Mouse (Mus musculus): ENCODE results near the gene 5730409E04Rik.

5730409E04Rik gene

DNA sequence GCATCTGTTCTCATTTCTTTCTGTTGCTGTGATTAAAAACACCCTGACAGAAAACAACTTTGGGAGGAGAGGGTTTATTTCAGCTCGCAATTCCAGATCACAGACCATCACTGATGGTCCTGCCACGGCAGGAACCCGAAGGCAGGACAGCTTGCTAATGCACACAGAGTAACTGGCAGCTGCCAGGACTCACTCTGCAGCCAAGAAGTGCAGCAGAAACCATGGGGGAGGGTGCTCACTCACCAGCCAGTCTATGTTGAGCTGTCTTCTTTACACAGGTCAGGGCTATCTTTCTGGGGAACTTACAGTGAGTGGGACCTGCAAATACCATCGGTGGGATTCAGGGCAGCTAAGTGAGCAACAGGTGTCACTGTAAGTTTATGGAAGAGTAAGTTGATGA is 27.8 kb downstream of the 5730409E04Rik start:
- DNase-seq (ENCODE audit: low spot score) = no peak

DNA sequence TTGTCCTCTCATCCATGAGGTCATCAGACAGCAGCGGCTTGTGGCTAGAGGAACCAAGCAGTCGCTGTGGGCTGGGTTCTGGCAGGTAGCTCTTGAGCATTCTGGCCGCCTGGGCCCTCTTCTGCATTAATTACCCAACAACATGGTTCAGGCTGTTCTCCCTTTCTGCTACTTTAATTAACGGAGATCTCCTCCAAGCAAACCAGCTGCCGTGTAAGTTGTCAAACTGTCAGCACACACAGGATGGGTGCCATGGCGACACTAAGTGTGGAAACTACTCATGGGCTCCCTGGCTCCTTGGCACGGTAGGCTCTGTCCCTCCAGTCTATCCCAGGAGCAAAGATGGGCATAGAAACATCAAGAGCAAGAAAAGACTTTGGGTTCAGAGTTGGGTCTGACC is 29.7 kb downstream of the 5730409E04Rik start:
- DNase-seq (ENCODE audit: low spot score) = no peak

DNA sequence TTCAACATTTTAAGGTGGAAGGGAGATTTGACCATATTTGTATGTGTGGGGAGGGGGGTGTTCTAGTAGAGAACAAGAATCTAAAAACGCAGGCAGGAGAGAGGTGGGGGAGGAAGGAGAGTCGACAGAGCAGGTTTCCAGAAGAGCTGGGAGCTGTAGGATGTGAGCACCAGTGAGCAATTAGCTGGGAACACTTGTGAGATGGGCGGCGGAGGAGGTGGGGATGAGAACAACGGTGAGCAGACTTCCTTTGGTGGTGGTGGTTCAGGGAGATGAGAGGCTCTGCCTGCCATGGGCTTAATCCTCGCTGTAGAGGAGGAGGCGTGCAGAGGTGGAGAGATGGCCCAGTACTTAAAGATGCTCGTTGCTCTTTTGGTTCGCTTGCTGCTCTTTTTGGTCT is 32.3 kb downstream of the 5730409E04Rik start:
- DNase-seq (ENCODE audit: low spot score) = no peak

DNA sequence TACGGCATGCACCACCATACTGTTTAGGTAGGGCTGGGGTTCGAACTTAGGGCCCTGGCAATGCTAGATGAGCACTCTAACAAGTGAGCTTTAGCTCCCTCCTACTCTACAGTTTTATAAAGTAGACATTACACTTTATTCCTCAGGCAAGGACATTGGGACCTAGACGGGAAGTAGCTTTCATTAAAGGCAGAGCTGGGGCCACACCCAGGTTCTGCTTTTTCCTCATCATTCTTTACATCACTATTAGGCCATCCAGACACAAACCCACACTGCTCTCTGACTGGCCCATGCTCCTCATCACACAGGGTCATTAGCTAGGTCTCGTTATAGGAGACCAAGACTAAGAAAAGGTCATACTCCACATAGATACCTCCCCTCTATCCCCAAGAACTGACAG is 34.2 kb downstream of the 5730409E04Rik start:
- DNase-seq (ENCODE audit: low spot score) = no peak

DNA sequence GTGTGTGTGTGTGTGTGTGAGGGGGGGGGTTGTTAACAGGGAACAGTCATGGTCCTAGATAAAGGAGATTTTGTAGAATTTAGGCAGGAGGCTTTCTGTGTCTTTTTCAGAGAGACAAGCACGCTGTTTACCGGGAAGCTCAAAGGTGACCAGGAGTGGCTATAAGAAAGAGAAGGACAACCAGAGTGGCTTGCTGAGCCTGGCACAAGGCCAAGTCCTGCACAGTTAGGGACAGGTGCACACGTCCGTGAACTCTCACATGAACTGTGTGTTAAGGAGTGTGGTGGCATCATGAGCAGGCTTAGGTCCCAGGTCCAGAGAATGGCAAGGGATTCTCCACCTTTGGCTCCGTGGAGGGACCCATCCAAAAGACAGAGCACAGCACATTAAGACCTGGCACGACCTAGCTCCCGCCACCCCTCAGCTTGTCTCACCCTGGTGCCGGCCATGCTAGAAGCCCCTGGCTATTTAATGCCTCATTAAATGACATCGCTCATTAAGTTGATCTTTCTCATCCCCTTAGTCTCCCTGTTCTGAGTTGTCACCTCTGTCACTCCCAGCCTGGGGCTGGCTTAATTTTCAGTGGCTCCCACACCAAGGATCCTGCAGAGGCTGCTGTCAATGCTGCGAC is 34.8 kb downstream of the 5730409E04Rik start:
- no peak for DNase-seq (ENCODE audit: low spot score)

DNA sequence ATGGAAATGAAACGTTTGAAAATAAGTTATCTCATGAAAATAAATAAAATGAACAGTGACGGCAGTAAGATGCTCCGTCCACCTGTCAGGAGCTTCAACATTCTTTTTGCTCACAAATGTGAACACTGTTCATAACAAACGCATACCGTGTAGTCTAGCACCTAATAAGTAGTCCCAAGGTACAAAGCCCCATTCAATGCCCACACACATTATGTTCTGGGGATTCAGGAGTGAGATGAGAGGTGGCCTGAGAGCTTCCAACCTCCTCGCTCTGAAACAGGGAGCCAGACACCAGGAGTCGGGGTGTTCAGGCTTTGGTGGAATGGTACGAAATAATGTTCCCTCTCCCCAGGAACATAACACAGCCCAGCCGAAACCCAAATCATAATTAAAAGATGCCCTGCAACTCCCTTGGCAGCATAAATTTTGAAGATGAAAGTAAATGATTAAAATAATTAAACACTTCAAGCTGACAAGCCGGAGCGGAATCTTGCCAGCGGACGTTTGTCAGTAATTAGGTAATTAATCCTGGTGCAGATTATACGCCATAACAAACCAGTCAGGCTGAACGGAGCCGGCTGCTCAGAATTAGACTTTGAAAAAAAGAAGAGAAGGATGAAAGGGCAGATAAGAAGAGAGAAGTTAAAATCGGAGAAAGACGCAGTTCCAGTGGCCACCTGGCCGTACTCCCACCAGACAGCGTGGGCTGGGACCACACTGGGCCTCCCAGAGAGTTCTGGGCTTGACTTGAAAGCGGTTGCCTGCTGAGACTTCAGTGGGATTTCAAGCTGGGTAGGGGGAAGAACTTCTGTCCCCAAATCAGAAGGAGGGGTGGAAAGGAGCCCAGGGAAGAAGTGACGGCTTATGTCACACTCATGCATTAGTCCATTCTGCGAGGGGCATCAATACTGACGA is 38.6 kb downstream of the 5730409E04Rik start:
- no peak for DNase-seq (ENCODE audit: low spot score)

DNA sequence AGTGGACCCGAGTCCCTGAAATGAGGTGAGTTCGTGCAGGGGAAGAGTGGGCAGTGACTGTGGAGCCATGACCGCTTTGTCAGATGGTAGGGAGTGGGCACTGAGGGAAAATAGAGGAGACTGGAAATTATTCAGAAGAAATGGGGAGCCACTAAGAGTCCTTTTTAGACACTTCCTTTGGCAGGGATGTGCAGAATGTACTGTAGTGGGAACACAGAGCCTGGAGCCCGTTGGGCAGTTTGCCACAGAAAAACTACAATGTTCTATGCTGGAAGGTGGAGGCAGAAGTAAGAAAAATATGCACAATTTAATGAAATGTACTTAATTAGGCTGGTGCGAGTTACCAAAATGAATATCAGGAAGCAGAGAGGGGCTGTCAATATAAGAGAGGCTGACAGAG is 43.5 kb downstream of the 5730409E04Rik start:
- no peak for DNase-seq (ENCODE audit: low spot score)

DNA sequence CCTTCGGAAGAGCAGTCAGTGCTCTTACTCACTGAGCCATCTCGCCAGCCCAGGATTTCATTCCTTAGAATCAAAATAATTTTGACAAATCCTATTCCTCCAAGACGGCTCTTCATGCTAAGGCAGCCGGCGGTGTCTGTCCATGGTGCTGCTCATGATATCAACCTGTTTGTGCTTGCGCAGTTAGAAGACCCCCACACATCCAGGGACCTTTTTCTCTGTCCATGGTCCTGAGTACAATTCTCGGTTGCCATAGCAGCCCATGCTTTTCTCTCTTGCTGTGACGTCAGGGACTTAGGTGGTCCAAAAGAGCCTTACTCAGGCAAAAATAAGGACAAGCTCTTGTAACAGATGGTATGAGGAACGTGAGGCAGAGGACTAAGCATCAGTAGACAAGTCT is 45.7 kb downstream of the 5730409E04Rik start:
- DNase-seq (ENCODE audit: low spot score) = peak; percentile 61

DNA sequence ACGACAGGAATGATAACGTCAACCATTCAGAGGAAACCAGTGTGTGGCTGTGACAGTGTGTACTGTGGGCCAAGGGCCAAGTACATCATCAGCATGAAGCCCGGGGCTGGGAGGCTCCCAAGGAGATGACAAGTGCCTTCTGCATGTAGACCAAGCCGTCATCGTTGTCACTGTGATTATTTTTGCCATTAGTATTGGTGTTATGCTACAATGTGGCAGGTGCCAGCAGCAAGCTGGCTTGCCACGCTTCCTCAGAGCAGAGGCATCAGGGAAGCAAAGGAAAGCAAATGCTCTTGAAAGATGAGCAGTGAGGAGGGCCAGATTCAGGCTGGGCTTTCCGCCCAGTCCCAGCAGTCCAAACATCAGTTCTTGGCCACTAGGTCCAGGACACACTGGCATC is 51.6 kb downstream of the 5730409E04Rik start:
- no peak for DNase-seq (ENCODE audit: low spot score)

Data from testis, postnatal 10 days (tissue).